Mouse (Mus musculus): ENCODE measurements around the gene Gpat3. TPM values are rescaled to one million over a fixed set of nuclear protein-coding genes. Genes with fewer than 3 reads are reported as not detected.
A peak's percentile ranks its signal among the peaks of the same experiment; 100 is the strongest.

Gene Gpat3
- polyA plus RNA-seq, 1 experiment: 6.7 TPM

- no peak for TF ChIP-seq CTCF (IDR thresholded peaks at IDR 0.05; ENCODE audit: borderline replicate concordance, insufficient read depth, low read depth, low read length)
- TF ChIP-seq POLR2A (IDR thresholded peaks at IDR 0.05; ENCODE audit: borderline replicate concordance, insufficient read depth, low read length): no peak
- Histone ChIP-seq H3K27ac (ENCODE audit: insufficient read depth, low read length) (no peak overlapping the region), H3K4me1 (ENCODE audit: control insufficient read depth, insufficient read depth, low read length) (no peaks in the 10 kb centered on the region), H3K27me3 (ENCODE audit: control insufficient read depth, insufficient read depth, low read length) (no peaks in the 10 kb centered on the region), H3K4me3 (replicated peaks; ENCODE audit: insufficient read depth, low read depth, low read length) (no peak overlapping the region)
- DNase-seq: no peak
- WGBS: 62% methylated on average over 19 of the region's 19 CpGs
Measured at GRCm38 (mm10) chr5:100911502-100912097, 66.1 kb downstream of the Gpat3 start.

GRCm38 (mm10) chr5:100912366-100912765, 66.9 kb downstream of the Gpat3 start:
- Histone ChIP-seq H3K4me3 (replicated peaks; ENCODE audit: insufficient read depth, low read depth, low read length) (no peak overlapping the region), H3K27ac (ENCODE audit: insufficient read depth, low read length) (no peak overlapping the region), H3K27me3 (ENCODE audit: control insufficient read depth, insufficient read depth, low read length) (peaks cover under 1% of the 10 kb centered on the region; the same call in 1 of the 2 replicates), H3K4me1 (ENCODE audit: control insufficient read depth, insufficient read depth, low read length) (no peaks in the 10 kb centered on the region)
- TF ChIP-seq CTCF (IDR thresholded peaks at IDR 0.05; ENCODE audit: borderline replicate concordance, insufficient read depth, low read depth, low read length): no peak
- TF ChIP-seq POLR2A (IDR thresholded peaks at IDR 0.05; ENCODE audit: borderline replicate concordance, insufficient read depth, low read length): no peak
- no peak for DNase-seq
- 72% methylated on average over 7 of the region's 7 CpGs for WGBS

DNA sequence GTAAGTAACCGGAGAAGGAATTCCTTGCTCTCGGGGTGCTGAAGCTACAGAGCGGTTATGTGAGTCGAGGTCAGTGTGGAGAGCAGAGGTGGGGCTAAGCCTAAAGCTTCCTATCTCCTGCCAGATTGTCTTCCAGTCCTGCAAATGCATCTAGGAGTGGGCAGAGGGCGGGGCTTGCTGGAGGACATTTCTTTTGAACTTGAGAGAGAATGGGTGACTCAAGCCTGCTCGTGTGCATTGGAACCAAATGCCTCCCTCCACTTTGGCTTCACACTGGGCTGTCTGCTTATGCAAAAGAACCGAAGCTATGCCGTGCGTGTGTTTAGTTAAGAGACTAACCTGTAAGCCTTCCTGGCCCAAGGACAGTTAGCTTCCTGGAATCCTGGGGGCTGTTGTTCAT, 67.8 kb downstream of the Gpat3 start:
- DNase-seq: no peak
- TF ChIP-seq CTCF (IDR thresholded peaks at IDR 0.05; ENCODE audit: borderline replicate concordance, insufficient read depth, low read depth, low read length) (no peak), POLR2A (IDR thresholded peaks at IDR 0.05; ENCODE audit: borderline replicate concordance, insufficient read depth, low read length) (no peak)
- peaks cover 1% of the 10 kb centered on the region; the same call in 1 of the 2 replicates for H3K27me3 ChIP-seq (ENCODE audit: control insufficient read depth, insufficient read depth, low read length)
- no peaks in the 10 kb centered on the region for H3K4me1 ChIP-seq (ENCODE audit: control insufficient read depth, insufficient read depth, low read length)
- 64% methylated on average over 9 of the region's 9 CpGs for WGBS
- no peak overlapping the region for H3K4me3 ChIP-seq (replicated peaks; ENCODE audit: insufficient read depth, low read depth, low read length)
- no peak overlapping the region for H3K27ac ChIP-seq (ENCODE audit: insufficient read depth, low read length)

DNA sequence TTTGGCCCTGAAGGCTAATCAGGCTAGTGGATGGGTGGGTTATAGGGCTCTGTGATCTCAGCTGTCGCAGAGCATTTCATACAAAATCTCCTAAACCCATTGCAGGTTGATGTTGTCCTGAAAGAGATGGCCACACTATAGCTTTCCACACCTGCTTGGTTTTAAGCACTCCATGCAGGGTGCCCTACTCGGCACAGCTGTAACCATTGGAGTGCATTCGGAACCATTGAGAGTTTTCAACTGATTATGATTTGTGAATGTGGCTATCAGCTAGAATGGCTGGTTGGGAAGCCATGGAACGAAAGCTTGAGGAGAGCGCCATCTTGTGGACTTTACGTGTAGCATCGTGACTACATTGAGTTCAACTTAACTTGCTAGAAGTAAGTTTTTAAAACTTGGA, 69.5 kb downstream of the Gpat3 start:
- H3K27me3 ChIP-seq (ENCODE audit: control insufficient read depth, insufficient read depth, low read length): peaks cover 1% of the 10 kb centered on the region; the same call in 1 of the 2 replicates
- DNase-seq: peak; percentile 29 to 31
- no peak overlapping the region for H3K27ac ChIP-seq (ENCODE audit: insufficient read depth, low read length)
- whole genome bisulfite sequencing: 17% methylated on average over 7 of the region's 7 CpGs
- no peak overlapping the region for H3K4me3 ChIP-seq (replicated peaks; ENCODE audit: insufficient read depth, low read depth, low read length)
- TF ChIP-seq CTCF (IDR thresholded peaks at IDR 0.05; ENCODE audit: borderline replicate concordance, insufficient read depth, low read depth, low read length) (peak; percentile 71), POLR2A (IDR thresholded peaks at IDR 0.05; ENCODE audit: borderline replicate concordance, insufficient read depth, low read length) (no peak)
- H3K4me1 ChIP-seq (ENCODE audit: control insufficient read depth, insufficient read depth, low read length): no peaks in the 10 kb centered on the region

- Histone ChIP-seq H3K27me3 (ENCODE audit: control insufficient read depth, insufficient read depth, low read length) (peaks cover 1% of the 10 kb centered on the region; the same call in 1 of the 2 replicates), H3K27ac (ENCODE audit: insufficient read depth, low read length) (no peak overlapping the region), H3K4me1 (ENCODE audit: control insufficient read depth, insufficient read depth, low read length) (no peaks in the 10 kb centered on the region), H3K4me3 (replicated peaks; ENCODE audit: insufficient read depth, low read depth, low read length) (no peak overlapping the region)
- no peak for TF ChIP-seq POLR2A (IDR thresholded peaks at IDR 0.05; ENCODE audit: borderline replicate concordance, insufficient read depth, low read length)
- no peak for TF ChIP-seq CTCF (IDR thresholded peaks at IDR 0.05; ENCODE audit: borderline replicate concordance, insufficient read depth, low read depth, low read length)
- 47% methylated on average over 5 of the region's 5 CpGs for WGBS
- no peak for DNase-seq
Measured at GRCm38 (mm10) chr5:100915411-100915810, 69.9 kb downstream of the Gpat3 start.

DNA sequence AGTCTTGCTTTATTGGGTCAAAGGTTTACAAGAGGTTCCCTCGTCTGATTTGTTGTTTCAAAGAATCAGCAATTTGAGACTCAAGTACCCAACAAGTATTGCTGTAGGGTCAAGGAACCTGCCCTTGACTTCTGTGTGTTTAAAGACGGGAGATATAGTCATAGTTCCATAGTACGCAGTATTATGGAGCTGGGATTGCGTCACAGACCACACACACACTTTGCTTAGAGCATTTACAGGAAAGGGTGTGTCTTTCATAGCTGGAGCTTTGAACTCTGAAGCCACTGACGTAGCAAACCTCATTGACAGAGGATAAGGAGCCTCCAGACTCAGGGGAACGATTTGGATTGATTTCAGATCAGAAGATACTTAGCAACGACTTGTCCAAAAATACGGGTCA, 70.9 kb downstream of the Gpat3 start:
- Histone ChIP-seq H3K4me1 (ENCODE audit: control insufficient read depth, insufficient read depth, low read length) (no peaks in the 10 kb centered on the region), H3K27ac (ENCODE audit: insufficient read depth, low read length) (no peak overlapping the region), H3K4me3 (replicated peaks; ENCODE audit: insufficient read depth, low read depth, low read length) (no peak overlapping the region), H3K27me3 (ENCODE audit: control insufficient read depth, insufficient read depth, low read length) (peaks cover 1% of the 10 kb centered on the region; the same call in 1 of the 2 replicates)
- TF ChIP-seq POLR2A (IDR thresholded peaks at IDR 0.05; ENCODE audit: borderline replicate concordance, insufficient read depth, low read length) (no peak), CTCF (IDR thresholded peaks at IDR 0.05; ENCODE audit: borderline replicate concordance, insufficient read depth, low read depth, low read length) (no peak)
- 80% methylated on average over 8 of the region's 8 CpGs for WGBS
- DNase-seq: no peak

- H3K27me3 ChIP-seq (ENCODE audit: control insufficient read depth, insufficient read depth, low read length): peaks cover 1% of the 10 kb centered on the region; the same call in 1 of the 2 replicates
- H3K4me1 ChIP-seq (ENCODE audit: control insufficient read depth, insufficient read depth, low read length): no peaks in the 10 kb centered on the region
- 20% methylated on average over 15 of the region's 15 CpGs for WGBS
- peak; percentile 24 to 56 for DNase-seq
- H3K27ac ChIP-seq (ENCODE audit: insufficient read depth, low read length): no peak overlapping the region
- H3K4me3 ChIP-seq (replicated peaks; ENCODE audit: insufficient read depth, low read depth, low read length): no peak overlapping the region
- peak; percentile 79 for TF ChIP-seq CTCF (IDR thresholded peaks at IDR 0.05; ENCODE audit: borderline replicate concordance, insufficient read depth, low read depth, low read length)
- TF ChIP-seq POLR2A (IDR thresholded peaks at IDR 0.05; ENCODE audit: borderline replicate concordance, insufficient read depth, low read length): no peak
Measured at GRCm38 (mm10) chr5:100917252-100917774, 71.8 kb downstream of the Gpat3 start.

GRCm38 (mm10) chr5:100919069-100919468, 73.6 kb downstream of the Gpat3 start:
- H3K27ac ChIP-seq (ENCODE audit: insufficient read depth, low read length): no peak overlapping the region
- H3K4me3 ChIP-seq (replicated peaks; ENCODE audit: insufficient read depth, low read depth, low read length): no peak overlapping the region
- TF ChIP-seq CTCF (IDR thresholded peaks at IDR 0.05; ENCODE audit: borderline replicate concordance, insufficient read depth, low read depth, low read length) (peak; percentile 27; the same call in 1 of the 2 replicates), POLR2A (IDR thresholded peaks at IDR 0.05; ENCODE audit: borderline replicate concordance, insufficient read depth, low read length) (no peak)
- WGBS: 19% methylated on average over 9 of the region's 9 CpGs
- DNase-seq: peak; percentile 13 to 35
- peaks cover 1% of the 10 kb centered on the region; the same call in 1 of the 2 replicates for H3K27me3 ChIP-seq (ENCODE audit: control insufficient read depth, insufficient read depth, low read length)
- no peaks in the 10 kb centered on the region for H3K4me1 ChIP-seq (ENCODE audit: control insufficient read depth, insufficient read depth, low read length)
